Mouse (Mus musculus) forebrain, embryonic 15.5 days (tissue): ENCODE results near the gene Clstn2. TPM values are rescaled to one million over a fixed set of nuclear protein-coding genes. Genes with fewer than 3 reads are reported as not detected.
A peak's percentile ranks its signal among the peaks of the same experiment; 100 is the strongest.

ENCODE experiments used
- ATAC-seq: fragments of 200-750 bp; cut with Nextera tagmentation; replicated peaks from 2 replicates; pipeline ENCODE4 v1.8.0; 2017; ENCODE audit warnings: mild to moderate bottlenecking, moderate TSS enrichment, moderate library complexity
- H3K27ac ChIP-seq: fragments of 300-500 bp; sonication (generic); replicated peaks from 2 replicates; pipeline ENCODE4 v1.5.1; 2015; ENCODE audit warnings: mild to moderate bottlenecking, inconsistent platforms
- H3K27me3 ChIP-seq: fragments of 300-500 bp; sonication (generic); 2 replicates; pipeline ENCODE4 v1.6.1; 2015; ENCODE audit warnings: inconsistent platforms
- H3K36me3 ChIP-seq: fragments of 300-500 bp; sonication (generic); 2 replicates; pipeline ENCODE4 v1.6.1; 2015; ENCODE audit warnings: mild to moderate bottlenecking, inconsistent platforms
- H3K4me1 ChIP-seq: fragments of 300-500 bp; sonication (generic); 2 replicates; pipeline ENCODE4 v1.6.1; 2015; ENCODE audit warnings: inconsistent platforms
- H3K4me2 ChIP-seq: fragments of 300-500 bp; sonication (generic); replicated peaks from 2 replicates; pipeline ENCODE4 v1.6.1; 2015; ENCODE audit warnings: mild to moderate bottlenecking, inconsistent platforms
- H3K4me3 ChIP-seq: fragments of 300-500 bp; sonication (generic); 2 replicates; pipeline ENCODE4 v1.5.1; 2015; ENCODE audit warnings: mild to moderate bottlenecking, inconsistent platforms
- H3K9ac ChIP-seq: fragments of 300-500 bp; sonication (generic); replicated peaks from 2 replicates; pipeline ENCODE4 v1.6.1; 2015; ENCODE audit warnings: mild to moderate bottlenecking, inconsistent platforms
- H3K9me3 ChIP-seq: fragments of 300-500 bp; sonication (generic); 2 replicates; pipeline ENCODE4 v1.6.1; 2016; ENCODE audit warnings: inconsistent platforms
- WGBS: fragments of 180-500 bp; shearing (Covaris S2); methylation state at CpG from one replicate; pipeline ENCODE4 v1.1.7; 2015; ENCODE audit warnings: mixed read lengths; 5-methylcytosine and 5-hydroxymethylcytosine counted together
- polyA plus RNA-seq: library from polyadenylated mRNA; unstranded; fragments of >200 nt; fragmentation: Nextera tagmentation; extraction: Ambion mirVana; gene quantifications from 2 replicates; pipeline ENCODE4 v1.2.1, GENCODE M21; 2015

The Clstn2 gene
- polyA plus RNA-seq, 1 experiment from 2014 or later, result 19.1 TPM

DNA sequence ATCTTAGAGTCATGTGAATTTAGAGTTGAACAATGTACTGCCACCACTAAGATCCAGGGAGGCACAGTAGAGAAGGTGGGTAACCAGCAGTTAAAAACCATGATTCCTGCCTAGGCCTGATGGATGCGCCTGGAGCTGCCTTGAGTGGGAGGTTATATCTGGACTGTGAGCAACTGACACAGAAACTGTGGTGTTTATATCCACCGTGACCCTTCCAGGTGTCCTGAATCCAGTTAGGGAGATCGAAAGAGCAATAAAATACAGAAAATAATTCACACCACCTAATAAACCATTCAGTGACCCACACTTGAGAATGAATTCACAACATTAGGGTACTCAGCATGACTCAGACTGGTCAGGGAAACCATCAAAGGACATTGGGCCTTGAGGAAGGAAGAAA, 141.6 kb downstream of the Clstn2 start:
- no peaks in the 10 kb centered on the region for H3K36me3 ChIP-seq
- H3K27ac ChIP-seq, result no peak overlapping the region
- ATAC-seq, result no peak
- 0 out of 2 replicates have a peak, but pooled peaks cover 5% of the 10 kb centered on the region for H3K4me1 ChIP-seq
- H3K4me2 ChIP-seq, result no peak overlapping the region
- no peaks in the 10 kb centered on the region for H3K9me3 ChIP-seq
- no peak overlapping the region for H3K9ac ChIP-seq
- no peak overlapping the region for H3K4me3 ChIP-seq
- 91% methylated on average over 3 of the region's 3 CpGs for WGBS
- H3K27me3 ChIP-seq, result no peaks in the 10 kb centered on the region

GRCm38 (mm10) chr9:97883336-97883735, 149.6 kb downstream of the Clstn2 start:
- WGBS, result 89% methylated on average over 3 of the region's 3 CpGs
- Histone ChIP-seq H3K9me3 (no peaks in the 10 kb centered on the region), H3K4me2 (no peak overlapping the region), H3K27me3 (no peaks in the 10 kb centered on the region), H3K27ac (no peak overlapping the region), H3K36me3 (no peaks in the 10 kb centered on the region), H3K4me3 (no peak overlapping the region), H3K4me1 (no peaks in the 10 kb centered on the region), H3K9ac (no peak overlapping the region)
- ATAC-seq, result no peak

GRCm38 (mm10) chr9:97867013-97867700, 165.8 kb downstream of the Clstn2 start:
- WGBS, result 45% methylated on average over 8 of the region's 8 CpGs
- no peak overlapping the region for H3K9ac ChIP-seq
- 0 out of 2 replicates have a peak overlapping the region, but pooled peaks have one; percentile 11 for H3K27ac ChIP-seq
- H3K4me2 ChIP-seq, result no peak overlapping the region
- ATAC-seq, result peak; percentile 75; the same call in 1 of the 2 replicates
- no peak overlapping the region for H3K4me3 ChIP-seq
- peaks cover 4% of the 10 kb centered on the region; the same call in 1 of the 2 replicates for H3K4me1 ChIP-seq
- no peaks in the 10 kb centered on the region for H3K27me3 ChIP-seq
- H3K36me3 ChIP-seq, result no peaks in the 10 kb centered on the region
- H3K9me3 ChIP-seq, result no peaks in the 10 kb centered on the region

- ATAC-seq, result no peak
Measured at GRCm38 (mm10) chr9:97852859-97853258, 180.1 kb downstream of the Clstn2 start.

GRCm38 (mm10) chr9:97847873-97848838, 184.8 kb downstream of the Clstn2 start:
- no peak overlapping the region for H3K4me2 ChIP-seq
- peaks cover 9% of the 10 kb centered on the region for H3K4me1 ChIP-seq
- peak overlapping the region; percentile 23; the same call in 1 of the 2 replicates for H3K27ac ChIP-seq
- no peak overlapping the region for H3K9ac ChIP-seq
- H3K4me3 ChIP-seq, result no peak overlapping the region
- ATAC-seq, result peak; percentile 75; the same call in 1 of the 2 replicates
- H3K27me3 ChIP-seq, result no peaks in the 10 kb centered on the region
- 54% methylated on average over 12 of the region's 12 CpGs for WGBS
- H3K36me3 ChIP-seq, result no peaks in the 10 kb centered on the region
- H3K9me3 ChIP-seq, result no peaks in the 10 kb centered on the region

More at GRCm38 (mm10) chr9:97852859-97853258, 180.1 kb downstream of the Clstn2 start:
- Histone ChIP-seq H3K36me3 (no peaks in the 10 kb centered on the region), H3K4me3 (no peak overlapping the region), H3K27ac (no peak overlapping the region), H3K27me3 (no peaks in the 10 kb centered on the region), H3K4me1 (peaks cover 7% of the 10 kb centered on the region), H3K4me2 (no peak overlapping the region), H3K9ac (no peak overlapping the region), H3K9me3 (no peaks in the 10 kb centered on the region)

DNA sequence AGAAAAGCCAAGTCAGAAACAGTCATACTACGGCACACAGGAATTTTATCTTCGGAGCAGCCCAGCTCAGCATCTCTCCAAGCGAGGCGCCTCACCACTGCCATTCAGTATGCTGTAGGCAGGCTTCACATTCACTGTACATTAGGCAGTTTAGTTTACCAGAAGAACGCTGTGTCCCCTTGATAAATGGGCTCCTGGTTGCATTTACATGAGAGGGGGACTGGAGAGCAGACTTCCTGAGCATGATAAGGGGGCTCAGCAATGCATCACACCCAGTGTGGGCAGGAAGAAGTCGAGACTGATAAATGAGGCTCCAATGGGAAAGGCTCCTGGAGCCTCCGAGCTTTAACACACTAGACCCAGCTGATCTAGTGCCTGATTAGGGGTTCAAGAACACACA, 190.9 kb downstream of the Clstn2 start:
- Histone ChIP-seq H3K4me3 (no peak overlapping the region), H3K36me3 (no peaks in the 10 kb centered on the region), H3K9me3 (no peaks in the 10 kb centered on the region), H3K27me3 (no peaks in the 10 kb centered on the region), H3K4me2 (no peak overlapping the region), H3K27ac (no peak overlapping the region), H3K4me1 (no peaks in the 10 kb centered on the region), H3K9ac (no peak overlapping the region)
- WGBS, result 91% methylated on average over 7 of the region's 7 CpGs
- ATAC-seq, result no peak

GRCm38 (mm10) chr9:97831216-97831615, 201.8 kb downstream of the Clstn2 start:
- Histone ChIP-seq H3K4me2 (no peak overlapping the region), H3K27ac (no peak overlapping the region), H3K9ac (no peak overlapping the region), H3K4me3 (no peak overlapping the region), H3K27me3 (no peaks in the 10 kb centered on the region), H3K4me1 (peaks cover 12% of the 10 kb centered on the region), H3K9me3 (no peaks in the 10 kb centered on the region), H3K36me3 (no peaks in the 10 kb centered on the region)
- WGBS, result 92% methylated on average over 3 of the region's 3 CpGs
- ATAC-seq, result no peak

GRCm38 (mm10) chr9:97829919-97830318, 203.1 kb downstream of the Clstn2 start:
- H3K4me3 ChIP-seq, result no peak overlapping the region
- no peaks in the 10 kb centered on the region for H3K36me3 ChIP-seq
- 92% methylated on average over 2 of the region's 2 CpGs for WGBS
- H3K27ac ChIP-seq, result no peak overlapping the region
- ATAC-seq, result no peak
- H3K9ac ChIP-seq, result no peak overlapping the region
- no peaks in the 10 kb centered on the region for H3K27me3 ChIP-seq
- H3K4me2 ChIP-seq, result no peak overlapping the region
- H3K9me3 ChIP-seq, result no peaks in the 10 kb centered on the region
- H3K4me1 ChIP-seq, result peaks cover 16% of the 10 kb centered on the region

- H3K27ac ChIP-seq, result no peak overlapping the region
- peaks cover 16% of the 10 kb centered on the region for H3K4me1 ChIP-seq
- no peaks in the 10 kb centered on the region for H3K9me3 ChIP-seq
- ATAC-seq, result peak; percentile 63; the same call in 1 of the 2 replicates
- 50% methylated on average over 10 of the region's 10 CpGs for WGBS
- no peaks in the 10 kb centered on the region for H3K27me3 ChIP-seq
- no peak overlapping the region for H3K4me3 ChIP-seq
- H3K36me3 ChIP-seq, result no peaks in the 10 kb centered on the region
- no peak overlapping the region for H3K9ac ChIP-seq
- no peak overlapping the region for H3K4me2 ChIP-seq
Measured at GRCm38 (mm10) chr9:97827689-97828088, 205.3 kb downstream of the Clstn2 start.

DNA sequence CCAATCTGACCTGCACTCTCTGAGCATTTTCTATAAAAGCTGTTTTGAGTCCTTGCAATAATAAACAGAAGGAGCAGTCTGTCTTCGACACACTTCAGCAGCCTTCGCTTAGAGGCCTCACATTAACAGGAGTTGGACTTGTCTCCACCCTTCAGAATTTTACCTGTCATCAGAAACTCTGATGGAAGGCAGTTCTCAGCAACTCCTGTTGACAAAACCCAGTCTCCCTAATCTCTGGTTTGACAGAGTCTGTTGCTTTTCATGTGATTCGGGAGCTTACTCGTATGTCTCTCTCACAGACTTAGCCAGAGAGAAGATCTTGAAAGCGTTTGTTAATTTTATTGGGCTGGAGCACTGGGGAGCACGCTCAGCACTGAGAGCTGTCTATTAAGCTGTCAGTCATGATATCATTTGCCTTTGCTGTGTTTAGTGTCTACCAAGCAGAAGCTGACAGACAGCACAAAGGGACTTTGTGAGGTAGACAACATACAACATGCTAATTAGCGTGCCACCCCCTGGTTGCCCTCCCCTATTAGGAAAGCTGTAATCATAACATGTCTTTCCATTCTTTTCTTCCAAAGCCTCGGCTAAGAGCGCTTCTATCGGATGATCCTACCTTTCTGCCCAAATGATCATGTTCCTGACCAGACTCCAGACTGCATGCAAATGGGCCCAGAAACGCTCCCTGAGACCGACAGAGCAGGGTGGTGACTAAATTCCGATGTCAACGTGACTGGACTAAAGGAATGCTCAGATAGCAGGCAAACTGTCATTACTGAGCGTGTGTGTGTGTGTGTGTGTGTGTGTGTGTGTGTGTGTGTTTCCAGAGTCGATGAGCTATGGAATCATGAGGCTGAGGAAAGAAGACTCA, 206.7 kb downstream of the Clstn2 start:
- Histone ChIP-seq H3K4me3 (no peak overlapping the region), H3K27me3 (no peaks in the 10 kb centered on the region), H3K9me3 (no peaks in the 10 kb centered on the region), H3K27ac (no peak overlapping the region), H3K4me2 (no peak overlapping the region), H3K4me1 (peaks cover 16% of the 10 kb centered on the region), H3K9ac (no peak overlapping the region), H3K36me3 (no peaks in the 10 kb centered on the region)
- WGBS, result 32% methylated on average over 16 of the region's 16 CpGs
- peak; percentile 87 for ATAC-seq

DNA sequence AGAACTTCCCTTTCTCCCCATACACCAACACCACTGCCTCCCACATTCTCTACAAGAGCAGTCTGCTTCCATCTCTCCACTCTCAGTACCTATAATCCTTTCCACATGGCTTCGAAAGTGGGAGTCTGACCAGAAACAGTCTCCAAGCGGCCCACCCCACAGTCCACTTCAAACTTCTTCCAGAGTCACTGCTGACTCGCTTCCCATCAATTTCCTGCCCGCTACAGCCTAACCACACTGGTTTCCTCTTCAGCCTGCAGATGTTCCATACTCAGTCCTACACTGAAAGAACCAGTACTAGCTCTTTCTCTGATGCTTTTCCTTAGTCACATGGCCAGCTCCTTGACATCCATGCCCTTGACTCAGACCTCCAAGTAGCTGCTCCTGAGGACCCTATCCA, 215.9 kb downstream of the Clstn2 start:
- Histone ChIP-seq H3K9me3 (no peaks in the 10 kb centered on the region), H3K9ac (no peak overlapping the region), H3K27me3 (no peaks in the 10 kb centered on the region), H3K36me3 (no peaks in the 10 kb centered on the region), H3K27ac (no peak overlapping the region), H3K4me2 (no peak overlapping the region), H3K4me1 (no peaks in the 10 kb centered on the region), H3K4me3 (no peak overlapping the region)
- 93% methylated on average over 4 of the region's 4 CpGs for whole genome bisulfite sequencing
- no peak for ATAC-seq
